Mouse (Mus musculus) thymus, adult 18-20 months (tissue): ENCODE results near the gene Podnl1.
A peak's percentile ranks its signal among the peaks of the same experiment; 100 is the strongest.

Experiments used
- DNase-seq, 2 experiments: peaks; one replicate each; pipeline ENCODE4 v3.0.0; 2022; ENCODE audit warnings: mixed read lengths in 2 of 2

Gene Podnl1

GRCm38 (mm10) chr8:84125656-84126055 lies at the start of gene Podnl1:
Gene Podnl1, plus strand, starts transcription at chr8:84125989.
- no peak for DNase-seq

GRCm38 (mm10) chr8:84076412-84076811 lies 49.4 kb upstream of the Podnl1 start:
- no peak for DNase-seq

- DNase-seq = no peak
Measured at GRCm38 (mm10) chr8:84076849-84077248, 48.9 kb upstream of the Podnl1 start.

GRCm38 (mm10) chr8:84079206-84079605 lies 46.6 kb upstream of the Podnl1 start:
- DNase-seq = no peak

GRCm38 (mm10) chr8:84083829-84084241 lies 42.0 kb upstream of the Podnl1 start:
- DNase-seq = no peak

GRCm38 (mm10) chr8:84084341-84085115 lies 41.3 kb upstream of the Podnl1 start:
- no peak for DNase-seq

- no peak for DNase-seq
Measured at GRCm38 (mm10) chr8:84087156-84087555, 38.6 kb upstream of the Podnl1 start.

GRCm38 (mm10) chr8:84087821-84088220 lies 38.0 kb upstream of the Podnl1 start:
- DNase-seq = no peak

GRCm38 (mm10) chr8:84089277-84089676 lies 36.5 kb upstream of the Podnl1 start:
- no peak for DNase-seq

GRCm38 (mm10) chr8:84090585-84090984 lies 35.2 kb upstream of the Podnl1 start:
- DNase-seq = no peak

- no peak for DNase-seq
Measured at GRCm38 (mm10) chr8:84096061-84096460, 29.7 kb upstream of the Podnl1 start.

- no peak for DNase-seq
Measured at GRCm38 (mm10) chr8:84098376-84098775, 27.4 kb upstream of the Podnl1 start.

GRCm38 (mm10) chr8:84101476-84102270 lies 24.1 kb upstream of the Podnl1 start:
- no peak for DNase-seq

GRCm38 (mm10) chr8:84103601-84104000 lies 22.2 kb upstream of the Podnl1 start:
- DNase-seq = no peak

GRCm38 (mm10) chr8:84104221-84104620 lies 21.6 kb upstream of the Podnl1 start:
- DNase-seq = peak; percentile 81 to 87

GRCm38 (mm10) chr8:84104697-84105609 lies 20.8 kb upstream of the Podnl1 start, which contains the start of gene Dcaf15:
Gene Dcaf15, minus strand, starts transcription at chr8:84104768.
- peak; percentile 95 to 98 for DNase-seq

- DNase-seq = no peak
Measured at GRCm38 (mm10) chr8:84105676-84106075, 20.1 kb upstream of the Podnl1 start.

GRCm38 (mm10) chr8:84106216-84107040 lies 19.4 kb upstream of the Podnl1 start:
- DNase-seq = no peak

- no peak for DNase-seq
Measured at GRCm38 (mm10) chr8:84115646-84116045, 10.1 kb upstream of the Podnl1 start.

- DNase-seq = no peak
Measured at GRCm38 (mm10) chr8:84122151-84122550, 3.6 kb upstream of the Podnl1 start.

- DNase-seq = no peak
Measured at GRCm38 (mm10) chr8:84126742-84127141, 953 bp downstream of the Podnl1 start.
